Mouse (Mus musculus) ovary, postnatal 14 days (tissue): Measurements from ENCODE around the gene Sypl2.
A peak's percentile ranks its signal among the peaks of the same experiment; 100 is the strongest.
"Not testable (repeated sequence)": the region's sequence is repeated elsewhere in the genome, so short reads cannot be mapped to it uniquely, and the experiment has no call there.

ENCODE experiments used
- DNase-seq: peaks from one replicate; pipeline ENCODE4 v3.0.0; 2022; ENCODE audit warnings: low spot score

The Sypl2 gene

GRCm38 (mm10) chr3:108226558-108227350 lies at the start of gene Sypl2:
Gene Sypl2 (minus strand): TSS chr3:108226648.
- no peak for DNase-seq

- no peak for DNase-seq
These were observed 32.9 kb upstream of the Sypl2 start for GRCm38 (mm10) chr3:108259319-108259718.

GRCm38 (mm10) chr3:108257831-108258500 lies 31.5 kb upstream of the Sypl2 start:
- DNase-seq: no peak

GRCm38 (mm10) chr3:108256719-108257637 lies 30.5 kb upstream of the Sypl2 start, which contains the start of gene Psma5:
Gene Psma5 (plus strand): TSS chr3:108256926.
- DNase-seq: peak; percentile 88

- no peak for DNase-seq
These were observed 20.4 kb upstream of the Sypl2 start for GRCm38 (mm10) chr3:108246857-108247256.

GRCm38 (mm10) chr3:108241243-108241839 lies 14.9 kb upstream of the Sypl2 start:
- no peak for DNase-seq

GRCm38 (mm10) chr3:108237474-108238102 lies 11.1 kb upstream of the Sypl2 start:
- not testable (repeated sequence) for DNase-seq

GRCm38 (mm10) chr3:108231646-108232045 lies 5.2 kb upstream of the Sypl2 start:
- DNase-seq: no peak

- DNase-seq: no peak
These were observed 1.1 kb upstream of the Sypl2 start for GRCm38 (mm10) chr3:108227521-108227920.

GRCm38 (mm10) chr3:108225711-108226557 lies 514 bp downstream of the Sypl2 start:
- DNase-seq: no peak

- no peak for DNase-seq
These were observed 5.8 kb downstream of the Sypl2 start for GRCm38 (mm10) chr3:108220661-108221060.

GRCm38 (mm10) chr3:108214734-108215133 lies 11.7 kb downstream of the Sypl2 start:
- DNase-seq: no peak

- no peak for DNase-seq
These were observed 14.0 kb downstream of the Sypl2 start for GRCm38 (mm10) chr3:108212406-108212805.

GRCm38 (mm10) chr3:108211845-108212244 lies 14.6 kb downstream of the Sypl2 start:
- DNase-seq: no peak

- DNase-seq: no peak
These were observed 15.7 kb downstream of the Sypl2 start, which contains the start of gene Atxn7l2 for GRCm38 (mm10) chr3:108210771-108211139. Gene Atxn7l2 (minus strand): TSS chr3:108210934.

GRCm38 (mm10) chr3:108209946-108210770 lies 16.3 kb downstream of the Sypl2 start:
- peak; percentile 84 for DNase-seq

GRCm38 (mm10) chr3:108209536-108209935 lies 16.9 kb downstream of the Sypl2 start:
- DNase-seq: no peak

- DNase-seq: no peak
These were observed 17.4 kb downstream of the Sypl2 start for GRCm38 (mm10) chr3:108209001-108209400.

GRCm38 (mm10) chr3:108206731-108207375 lies 19.6 kb downstream of the Sypl2 start:
- no peak for DNase-seq
